In genomic region chr5:75770592-75770991, GRCm38 (mm10) we compare ENCODE assay signal across 17 mouse cellular contexts.
"Had no signal": no experiment of that assay in that cellular context is flagged by ENCODE, and none has a peak within 500 bp of the region (broad histone marks: within the 10 kb centered on the region; RNA-seq: fewer than 3 reads in every experiment).

No protein-coding gene starts in this region.

- ATAC-seq: lung, postnatal 0 days; midbrain, embryonic 13.5 days; midbrain, embryonic 15.5 days had no signal

- H3K36me3 ChIP-seq: lung, embryonic 15.5 days; midbrain, embryonic 13.5 days; midbrain, embryonic 15.5 days; neural tube, embryonic 12.5 days; stomach, embryonic 15.5 days had no signal

- H3K4me2 ChIP-seq: lung, embryonic 15.5 days; midbrain, embryonic 11.5 days; midbrain, embryonic 13.5 days; midbrain, embryonic 15.5 days; neural tube, embryonic 12.5 days; stomach, embryonic 15.5 days had no signal

- H3K4me1 ChIP-seq: lung, embryonic 15.5 days; midbrain, embryonic 13.5 days; midbrain, embryonic 15.5 days; neural tube, embryonic 12.5 days; stomach, embryonic 15.5 days had no signal

- H3K4me3 ChIP-seq: lung, embryonic 15.5 days; megakaryocyte, embryonic 14.5 days; midbrain, embryonic 13.5 days; midbrain, embryonic 15.5 days; neural tube, embryonic 12.5 days; stomach, embryonic 15.5 days had no signal

- H3K9ac ChIP-seq: lung, embryonic 15.5 days; midbrain, embryonic 13.5 days; midbrain, embryonic 15.5 days; neural tube, embryonic 12.5 days; stomach, embryonic 15.5 days had no signal

- H3K27me3 ChIP-seq: lung, embryonic 15.5 days; megakaryocyte, embryonic 14.5 days; midbrain, embryonic 13.5 days; midbrain, embryonic 15.5 days; neural tube, embryonic 12.5 days; stomach, embryonic 15.5 days had no signal

- DNase-seq: lung, adult 2 months; lung, postnatal 14 days; lung, postnatal 36 days; right cerebral cortex, postnatal 14 days; thymus, adult 2 months; thymus, postnatal 25 days; thymus, postnatal 4 days had no signal

- H3K9me3 ChIP-seq: lung, embryonic 15.5 days; midbrain, embryonic 13.5 days; neural tube, embryonic 12.5 days; stomach, embryonic 15.5 days had no signal

- H3K27ac ChIP-seq: lung, embryonic 15.5 days; macrophage; midbrain, embryonic 13.5 days; midbrain, embryonic 15.5 days; neural tube, embryonic 12.5 days; stomach, embryonic 15.5 days; stomach, postnatal 0 days had no signal
